Mouse (Mus musculus) adrenal gland, adult 18-20 months (tissue): ENCODE data around the gene Rabgap1l. TPM values are rescaled to one million over a fixed set of nuclear protein-coding genes. Genes with fewer than 3 reads are reported as not detected.

Experiments
- DNase-seq, 2 experiments: peaks; one replicate each; pipeline ENCODE4 v3.0.0; 2021 to 2022; ENCODE audit warnings: low spot score in 2 of 2
- microRNA-seq, 2 experiments: library from miRNA; unstranded; fragments of <30 nt; microRNA quantifications; one replicate each; pipeline ENCODE4 v1.2.0; 2021; ENCODE audit warnings: borderline number of aligned reads in 2 of 2
- total RNA-seq, 2 experiments: library from RNA; stranded (reverse); gene quantifications; 1 replicate in 1 of 2; 2 replicates in 1 of 2; pipeline ENCODE4 v1.2.3; 2021

Gene Rabgap1l
- total RNA-seq, 2 experiments from 2014 or later, result 26.4 to 30.6 TPM

DNA sequence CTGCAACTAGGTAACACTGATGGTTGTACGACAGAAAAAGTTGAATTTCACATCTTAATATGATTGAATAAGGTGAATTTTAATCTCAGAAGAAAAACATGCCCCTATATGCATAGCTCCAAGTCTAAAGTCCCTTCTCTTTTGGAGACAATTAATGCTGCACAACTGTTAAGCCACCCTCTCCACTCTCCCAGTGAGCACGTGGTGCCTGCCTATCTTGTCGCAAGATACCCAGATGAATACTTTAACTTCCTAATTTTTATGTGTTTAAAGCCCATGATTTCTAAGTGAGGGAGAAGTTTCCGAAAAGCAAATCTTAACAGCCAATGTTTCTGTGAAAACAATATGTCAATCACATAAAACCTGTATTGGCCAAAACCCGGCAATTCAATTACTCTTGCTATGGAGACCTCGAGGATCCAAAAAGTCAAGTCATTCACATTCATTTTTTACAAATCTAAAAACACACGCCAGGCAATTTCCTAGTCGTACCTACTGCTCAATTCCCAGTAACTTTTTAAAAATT lies 581.4 kb downstream of the Rabgap1l start:
- DNase-seq, result no peak

- no peak for DNase-seq
Observed at GRCm38 (mm10) chr1:160210566-160210965, 582.4 kb downstream of the Rabgap1l start.

DNA sequence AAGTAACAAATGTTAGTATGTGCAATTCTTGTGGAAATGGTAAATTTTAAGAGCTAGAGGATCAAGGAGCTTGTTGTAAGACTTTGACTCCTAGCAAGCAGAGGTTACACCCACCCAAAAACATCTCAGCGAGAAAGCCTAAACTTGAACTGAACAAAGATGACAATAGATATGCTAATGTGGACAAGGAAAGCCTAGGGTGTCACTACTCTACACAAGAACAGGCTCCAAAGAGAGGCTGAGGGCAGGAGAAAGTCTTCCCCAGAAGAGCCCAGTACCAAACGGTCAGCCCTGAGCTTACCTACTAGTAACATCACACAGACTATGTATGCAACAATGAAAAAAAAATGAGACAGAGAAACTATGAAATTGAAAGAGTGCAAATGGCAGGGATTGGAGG lies 583.2 kb downstream of the Rabgap1l start:
- no peak for DNase-seq

DNA sequence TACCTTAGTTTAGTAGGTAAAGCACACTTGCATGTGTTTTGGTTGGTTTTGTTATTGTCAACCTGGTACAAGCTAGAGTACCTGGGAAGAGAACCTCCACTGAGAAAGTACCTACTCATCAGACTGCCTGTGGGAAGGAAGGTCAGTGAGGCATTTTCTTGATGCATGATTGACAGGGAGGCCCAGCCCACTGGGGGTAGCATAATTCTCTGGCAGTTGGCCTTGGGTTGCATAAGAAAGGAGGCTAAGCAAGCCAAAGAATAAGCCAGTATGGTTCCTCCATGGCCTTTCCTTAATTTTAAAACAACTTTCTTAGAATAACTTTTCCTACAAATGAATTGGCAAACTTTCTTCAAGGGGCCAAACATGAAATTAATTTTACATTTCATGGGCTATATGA lies 587.5 kb downstream of the Rabgap1l start:
- no peak for DNase-seq

- DNase-seq, result no peak
Observed at GRCm38 (mm10) chr1:160195337-160195663, 597.7 kb downstream of the Rabgap1l start.

DNA sequence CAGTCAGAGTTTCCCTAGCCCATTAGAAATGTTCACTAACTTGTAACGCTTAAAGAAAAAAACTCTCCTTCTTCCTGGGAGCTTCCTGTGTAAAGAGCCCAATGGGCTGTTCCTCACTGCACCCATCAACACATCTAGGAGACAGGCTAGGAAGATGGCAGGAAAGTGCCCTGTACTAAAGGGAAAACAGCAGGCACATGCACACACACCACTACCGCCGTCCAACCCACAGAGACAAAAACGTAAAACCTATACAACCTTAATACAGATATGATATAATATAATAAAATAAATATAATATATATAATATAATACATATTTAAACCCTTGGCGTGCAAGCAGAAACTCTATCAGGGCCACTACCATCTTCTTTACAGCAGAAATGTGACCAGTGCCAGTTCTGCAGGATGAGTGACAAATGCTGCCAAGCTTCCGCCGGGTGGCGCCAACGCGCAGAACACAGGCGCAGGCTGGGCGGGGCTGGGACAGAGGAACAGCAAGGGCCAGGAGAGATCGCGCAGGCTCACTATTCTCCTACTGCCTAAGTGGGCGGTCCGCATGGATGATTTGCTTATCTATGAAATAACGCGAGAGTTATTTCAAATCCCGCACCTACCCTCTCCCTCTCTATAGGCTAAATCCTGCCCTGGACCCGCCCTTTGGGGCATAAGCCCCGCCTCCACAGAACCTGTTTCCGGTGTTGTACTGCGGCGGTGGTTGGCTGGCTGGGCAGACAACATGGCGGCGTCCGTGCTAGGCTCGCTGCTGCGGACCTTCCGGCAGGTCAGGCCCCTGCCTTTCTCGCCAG lies 598.3 kb downstream of the Rabgap1l start, which contains the start of gene Mrps14:
Gene Mrps14 (plus strand): TSS at position 687 of the 808 bp plus-strand sequence.
- peak; percentile 95 to 96 for DNase-seq

DNA sequence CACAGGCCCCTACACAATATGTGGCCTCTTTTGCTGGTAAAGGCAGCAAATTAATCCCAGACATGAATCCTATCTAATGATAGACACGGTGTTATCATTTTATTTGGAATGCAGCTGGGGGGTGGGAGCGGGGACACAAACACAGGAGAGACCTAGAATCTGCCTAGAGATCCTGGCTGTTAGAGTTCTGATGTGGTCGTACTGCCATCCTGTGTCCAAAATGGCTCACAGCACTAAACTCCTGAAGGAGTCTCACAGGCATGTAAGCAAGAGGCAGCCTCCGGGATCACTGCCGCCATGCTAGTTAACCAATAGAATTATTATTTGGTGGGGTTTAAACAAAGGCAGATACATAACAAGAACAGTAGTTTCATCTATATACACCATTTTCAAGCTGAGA lies 608.5 kb downstream of the Rabgap1l start:
- no peak for DNase-seq

DNA sequence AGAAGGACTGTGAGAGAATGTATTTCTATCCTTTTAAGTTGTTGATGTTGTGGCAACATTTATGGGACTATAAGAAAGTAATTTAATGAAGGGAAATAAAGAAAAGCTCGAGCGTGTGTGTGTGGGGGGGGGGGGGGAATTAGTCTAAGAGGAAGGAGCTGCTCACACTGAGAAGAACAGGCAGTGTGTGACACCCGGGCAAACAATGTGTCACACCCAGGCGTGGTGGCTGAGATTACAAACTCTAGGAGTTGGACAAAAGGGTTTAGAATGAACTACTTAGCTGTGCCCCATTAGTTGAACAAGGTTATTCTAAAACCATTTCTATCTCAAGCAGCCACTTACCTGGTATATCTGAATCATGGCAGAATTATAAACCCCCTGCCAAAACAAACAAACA lies 611.8 kb downstream of the Rabgap1l start:
- DNase-seq, result no peak

- no peak for DNase-seq
Observed at GRCm38 (mm10) chr1:160176903-160177302, 616.1 kb downstream of the Rabgap1l start.

Small RNA genes within 50 kb of the gene (microRNA-seq; reads per million reads assigned to microRNA genes)
- gene Mir1927, result 0 reads per million in 2 experiments

Other genes starting within 250 kb of the Rabgap1l start
- 10 to 100 TPM; 45.3 to 47.8 TPM for gene Rc3h1, start 113.2 kb upstream of the Rabgap1l start, total RNA-seq
- 1 to 10 TPM in 1 of 2 experiments, under 1 TPM in 1; 0.80 to 1.7 TPM for gene Serpinc1, start 185.4 kb upstream of the Rabgap1l start, total RNA-seq
- gene Zbtb37, start 241.6 kb upstream of the Rabgap1l start, total RNA-seq, result 10 to 100 TPM; 11.1 to 12.9 TPM